Mouse (Mus musculus): ENCODE results near the gene Brf1.

DNA sequence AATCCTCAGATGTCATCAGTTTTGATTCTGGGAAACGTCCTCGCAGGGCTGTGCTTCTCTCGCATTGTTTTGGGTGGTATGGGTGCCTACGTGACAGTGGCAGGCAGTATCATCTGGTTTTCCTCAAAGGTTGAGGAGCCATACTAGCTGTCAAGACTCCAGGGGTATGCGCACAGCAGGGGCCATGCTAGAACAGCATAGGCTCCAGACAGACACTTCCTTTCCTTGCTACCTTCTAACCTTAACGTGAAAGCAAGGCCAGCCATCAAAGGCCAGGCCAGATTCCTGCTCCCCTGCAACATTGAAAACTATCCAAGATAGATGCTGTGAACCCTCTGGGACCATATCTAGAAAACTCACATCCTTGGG, 49.8 kb downstream of the Brf1 start:
- TF ChIP-seq CTCF (IDR thresholded peaks at IDR 0.05; ENCODE audit: control insufficient read depth, insufficient read depth, insufficient replicate concordance, low read depth, low read length): no peak
- no peak for TF ChIP-seq POLR2A (IDR thresholded peaks at IDR 0.05; ENCODE audit: control insufficient read depth, low read depth, low read length)
